Mouse (Mus musculus): ENCODE data around the gene Gorasp2. TPM values are rescaled to one million over a fixed set of nuclear protein-coding genes. Genes with fewer than 3 reads are reported as not detected.

The Gorasp2 gene
- total RNA-seq, 4 experiments from 2014 or later = 112 to 131 (median 121) TPM

DNA sequence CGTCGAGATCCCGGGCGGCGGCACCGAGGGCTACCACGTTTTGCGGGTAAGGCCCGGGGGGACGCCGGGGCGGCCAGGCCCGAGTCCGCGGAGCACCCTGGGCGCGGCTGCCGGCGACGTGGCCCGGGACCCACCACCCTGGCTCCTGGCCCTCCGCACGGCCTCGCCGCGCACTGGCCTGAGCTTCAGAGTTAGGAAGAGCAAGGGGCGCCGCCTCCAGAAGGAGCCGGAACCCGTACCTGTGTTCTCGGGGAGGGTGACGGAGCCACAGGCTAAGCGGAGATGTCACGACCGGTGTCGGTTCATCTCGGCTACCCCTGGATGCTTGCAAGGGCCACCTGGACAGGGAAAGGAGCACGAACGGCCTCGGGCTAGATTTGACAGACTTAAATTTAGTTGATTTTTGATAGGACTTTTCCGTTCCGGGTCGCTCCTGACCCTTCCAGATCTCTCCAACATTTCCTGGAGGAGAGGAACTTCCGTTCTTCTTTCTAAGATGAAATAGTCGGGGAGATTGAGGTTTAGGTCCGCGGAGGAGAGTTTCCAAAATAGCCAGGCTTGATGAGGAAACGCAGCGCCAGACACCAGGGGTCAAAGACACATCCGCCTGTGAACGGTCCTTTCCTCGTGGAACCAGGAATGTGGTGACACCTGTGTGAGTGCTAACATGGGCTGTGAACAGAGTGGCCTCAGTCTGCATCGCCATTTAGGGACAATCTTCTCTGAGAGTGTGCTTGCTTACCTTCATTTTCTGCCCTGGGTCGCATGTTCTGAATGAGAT, 529 bp downstream of the Gorasp2 start, which contains the start of gene Gm26558:
Gm26558 (minus strand) TSS at position 394 of the 781 bp plus-strand sequence.
- DNase-seq = peak; percentile 40

DNA sequence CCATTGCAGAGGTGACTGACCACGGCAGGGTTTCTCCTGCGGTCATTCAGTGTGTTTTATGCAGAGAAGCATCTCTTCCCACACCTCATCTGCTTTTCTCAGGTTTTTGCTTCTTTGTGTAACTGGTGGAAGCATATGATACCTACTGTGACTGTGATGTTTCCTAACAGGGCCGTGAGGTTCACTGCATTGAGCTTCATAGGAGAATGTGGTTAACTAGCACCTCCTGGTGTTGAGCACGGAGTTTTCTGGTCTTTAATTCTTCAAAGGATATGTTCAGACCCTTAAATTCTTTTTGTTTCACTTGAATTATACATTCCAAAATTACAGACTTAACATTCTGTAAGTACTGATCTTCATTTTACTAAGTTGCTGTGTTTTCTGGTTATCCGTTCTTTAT, 2.4 kb downstream of the Gorasp2 start:
- DNase-seq = no peak

DNA sequence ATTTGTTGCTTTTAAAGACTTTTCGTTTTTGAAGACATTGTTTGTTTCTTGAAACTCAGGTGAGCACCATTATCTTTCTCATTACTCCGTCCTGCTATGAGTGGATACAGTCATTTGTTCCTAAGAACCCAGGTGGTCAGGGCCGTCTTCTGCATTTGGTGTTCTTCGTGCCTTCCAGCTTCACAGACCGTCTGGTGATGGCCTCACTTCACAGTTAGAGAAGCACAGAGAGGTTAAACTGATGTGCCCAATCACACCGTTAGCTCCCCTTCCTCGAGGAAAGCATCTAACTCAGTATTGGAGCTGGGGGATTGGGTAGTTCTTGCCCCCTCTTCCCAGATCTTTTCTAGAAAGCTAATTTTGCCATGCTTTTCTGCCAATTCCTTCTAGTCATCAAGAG, 5.6 kb downstream of the Gorasp2 start:
- no peak for DNase-seq

DNA sequence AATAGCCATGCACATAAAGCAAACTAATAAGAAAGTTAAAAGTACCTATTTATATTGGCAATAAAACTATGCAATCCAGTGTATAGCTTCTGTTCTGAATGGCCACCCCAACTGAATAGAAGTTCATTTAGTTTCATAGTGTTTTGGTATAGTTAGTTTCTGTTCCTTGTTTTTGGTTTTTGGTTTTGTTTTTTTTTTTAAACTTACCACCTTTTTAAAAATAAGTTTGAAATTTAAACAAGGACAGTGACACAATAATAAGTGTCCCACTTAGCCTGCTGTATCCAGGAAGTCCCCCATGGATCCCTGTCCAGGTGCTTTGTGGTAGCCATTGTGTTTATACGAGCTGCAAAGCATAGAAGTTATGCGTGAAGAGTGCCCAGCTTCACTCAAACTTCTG, 7.9 kb downstream of the Gorasp2 start:
- DNase-seq = no peak

DNA sequence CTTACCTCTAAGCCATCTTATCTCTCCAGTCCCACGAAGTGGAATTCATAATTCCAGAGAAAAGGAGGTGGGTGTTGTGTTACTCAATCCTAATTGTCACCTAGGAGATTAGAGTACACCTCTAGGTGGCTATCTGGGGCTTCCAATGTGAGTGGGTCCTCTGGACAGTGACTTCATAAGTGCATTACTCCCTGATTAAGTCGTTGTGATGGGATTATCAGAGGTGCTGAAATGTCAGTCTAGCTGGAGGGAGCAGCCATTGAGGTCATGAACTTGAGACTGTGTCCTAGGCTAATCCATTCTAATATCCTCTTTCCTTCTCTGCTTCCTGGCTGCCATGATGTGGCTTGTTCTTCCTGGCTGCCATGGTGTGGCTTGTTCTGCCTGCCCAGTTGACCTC, 8.5 kb downstream of the Gorasp2 start:
- DNase-seq = no peak

DNA sequence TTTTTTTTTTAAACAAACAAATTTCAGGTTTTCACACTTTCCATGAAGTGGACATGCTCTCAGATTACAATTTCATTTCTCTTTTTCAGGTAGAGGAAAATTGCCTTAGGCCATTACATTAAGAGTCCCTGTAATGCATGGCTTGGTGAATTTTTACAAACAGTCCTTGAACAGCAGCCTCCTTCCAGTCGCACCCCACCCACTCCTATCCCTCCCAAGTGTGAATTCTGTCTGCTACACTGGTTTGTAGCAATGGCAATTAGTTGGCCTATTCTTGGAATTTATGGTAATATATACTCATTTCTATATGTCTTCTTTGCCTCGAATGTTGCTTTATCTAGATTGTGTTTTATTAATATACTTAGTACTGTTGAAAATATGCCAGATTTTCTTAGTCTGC, 11.1 kb downstream of the Gorasp2 start:
- no peak for DNase-seq

DNA sequence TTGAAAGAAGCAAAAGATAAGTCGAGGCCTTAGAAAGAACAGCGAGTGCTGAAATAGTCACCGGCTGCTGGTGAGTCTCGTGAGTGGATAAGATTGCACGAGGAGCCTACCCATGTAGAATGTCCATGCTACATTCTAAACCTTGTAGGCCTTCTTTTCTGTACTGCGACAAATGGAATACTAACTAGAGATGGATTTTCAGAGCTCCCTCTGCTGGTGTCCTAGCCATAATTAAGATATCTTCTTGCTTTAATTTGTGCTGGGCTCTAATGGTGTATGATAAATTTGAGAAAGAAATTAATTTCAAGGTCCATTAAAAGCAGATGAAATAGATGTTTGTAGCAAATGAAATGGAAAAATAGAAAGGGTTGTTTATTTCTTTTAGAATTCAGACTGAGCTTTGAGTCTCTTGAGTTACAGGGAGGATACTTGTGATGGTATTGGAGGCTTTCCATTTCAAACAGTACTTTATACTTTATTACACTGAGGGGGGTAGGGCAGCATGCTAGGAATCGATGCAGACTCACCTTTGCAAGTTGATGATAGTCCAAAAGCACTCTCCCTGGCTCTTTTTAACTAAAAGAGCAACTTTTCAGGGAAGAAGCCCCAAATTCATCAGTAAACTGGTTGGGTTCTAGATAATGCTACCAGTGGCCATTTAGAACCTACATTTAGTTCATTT, 12.2 kb downstream of the Gorasp2 start:
- DNase-seq = no peak

DNA sequence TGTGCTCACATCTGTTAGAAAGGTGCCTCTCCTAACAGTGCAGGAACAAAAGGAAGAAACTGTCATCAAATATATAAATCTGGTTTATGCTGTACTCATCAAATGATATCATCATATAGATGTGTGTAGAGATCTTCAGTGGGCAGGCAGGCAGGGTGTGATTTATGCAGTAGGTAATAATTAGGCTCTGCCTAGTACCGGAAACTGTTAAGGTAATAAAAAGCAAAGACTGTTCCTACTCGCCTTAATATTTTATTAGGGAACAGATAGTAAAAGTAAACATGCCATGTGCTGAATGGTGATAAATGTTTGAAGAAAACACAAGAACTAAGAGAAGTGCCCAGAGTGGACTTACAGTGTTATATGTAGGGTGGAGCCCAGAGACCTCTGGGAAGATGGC, 20.9 kb downstream of the Gorasp2 start:
- no peak for DNase-seq

DNA sequence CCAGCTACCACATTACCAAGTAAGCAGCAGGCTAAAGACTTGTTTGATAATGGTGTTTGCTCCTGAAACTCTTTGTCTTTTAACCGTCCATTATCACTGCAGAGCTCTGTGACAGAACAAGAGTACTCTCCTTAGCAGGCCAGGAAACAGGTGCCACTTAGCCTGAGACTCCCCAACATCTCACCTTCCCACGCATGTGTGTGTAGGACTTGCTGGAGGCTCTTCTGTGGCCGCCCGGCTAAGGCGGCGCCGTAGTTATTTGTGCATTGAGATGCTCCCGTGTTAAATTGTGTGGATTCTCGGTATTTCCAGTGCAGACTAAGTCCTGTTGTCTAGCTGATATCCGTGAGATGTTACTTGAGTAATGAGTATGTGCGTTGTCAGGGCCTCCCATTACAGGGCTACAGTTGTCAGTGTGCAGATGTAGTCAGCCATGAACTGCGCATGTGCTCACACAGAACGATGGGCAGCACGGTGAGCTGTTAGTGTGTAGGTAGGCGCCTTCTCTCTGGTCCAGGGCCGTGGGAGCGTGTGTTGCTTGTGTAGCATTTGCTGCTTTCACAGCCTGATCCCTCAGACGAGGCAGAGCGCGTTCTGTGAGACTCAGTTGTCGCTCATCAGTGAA, 27.2 kb downstream of the Gorasp2 start:
- no peak for DNase-seq

DNA sequence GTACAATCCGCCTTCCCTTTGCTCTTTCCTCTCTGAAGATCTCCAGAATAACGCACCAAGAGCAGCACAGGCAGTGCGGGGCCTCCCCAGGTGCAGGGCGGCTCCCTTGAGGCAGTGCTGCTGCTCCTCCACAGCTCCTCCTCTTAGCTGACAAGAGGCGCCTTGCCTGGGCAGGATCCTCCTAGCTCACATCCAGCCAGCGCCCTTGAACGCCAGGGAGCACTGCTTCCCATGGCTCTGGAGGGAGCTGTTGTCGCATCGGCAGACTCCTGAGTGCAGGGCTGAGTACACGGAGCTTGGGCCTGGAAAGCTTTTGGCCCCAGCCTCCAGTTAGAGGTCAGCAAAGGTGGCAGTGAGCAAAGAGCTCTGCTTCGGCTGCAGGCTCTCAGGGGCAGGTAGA, 28.8 kb downstream of the Gorasp2 start:
- DNase-seq = no peak

DNA sequence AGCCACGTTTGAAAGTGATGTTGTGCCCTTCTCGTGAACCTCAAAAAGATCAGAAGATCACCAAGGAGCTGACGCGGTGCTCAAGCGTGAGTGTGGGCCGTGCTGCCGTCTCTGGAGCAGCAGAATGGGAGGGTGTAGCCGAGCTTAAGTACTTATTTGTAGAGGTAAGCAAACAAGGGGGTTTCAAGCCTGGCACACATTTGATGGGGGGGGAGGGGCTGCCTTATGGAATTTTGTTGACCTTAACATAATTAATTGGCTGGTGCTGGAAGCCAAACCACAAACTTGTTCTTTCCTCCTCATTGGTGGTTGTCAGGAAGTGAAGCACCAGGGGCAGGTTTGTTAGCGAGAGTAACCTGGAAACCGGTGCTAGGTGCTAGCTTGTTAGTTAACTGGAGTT, 34.3 kb downstream of the Gorasp2 start:
- DNase-seq = no peak

DNA sequence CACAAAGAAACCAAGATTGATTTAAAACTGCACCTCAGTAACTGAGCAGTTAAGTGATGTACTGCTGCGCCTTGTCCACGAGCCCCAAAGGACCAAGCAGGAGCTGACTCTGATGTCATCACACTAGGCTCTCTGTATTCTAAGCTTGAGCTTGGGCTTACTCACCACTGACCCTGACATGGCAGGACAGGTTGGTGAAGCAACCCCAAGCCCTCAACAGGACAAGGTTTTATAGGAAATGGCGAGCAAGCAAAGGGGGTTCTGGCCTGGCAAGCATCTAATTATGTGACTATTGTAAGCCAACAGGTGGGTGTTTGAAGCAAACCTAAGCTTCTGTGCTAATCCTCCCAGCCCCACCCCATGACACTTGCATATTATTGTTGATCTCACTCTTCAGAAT, 39.5 kb downstream of the Gorasp2 start:
- peak; percentile 32 for DNase-seq

DNA sequence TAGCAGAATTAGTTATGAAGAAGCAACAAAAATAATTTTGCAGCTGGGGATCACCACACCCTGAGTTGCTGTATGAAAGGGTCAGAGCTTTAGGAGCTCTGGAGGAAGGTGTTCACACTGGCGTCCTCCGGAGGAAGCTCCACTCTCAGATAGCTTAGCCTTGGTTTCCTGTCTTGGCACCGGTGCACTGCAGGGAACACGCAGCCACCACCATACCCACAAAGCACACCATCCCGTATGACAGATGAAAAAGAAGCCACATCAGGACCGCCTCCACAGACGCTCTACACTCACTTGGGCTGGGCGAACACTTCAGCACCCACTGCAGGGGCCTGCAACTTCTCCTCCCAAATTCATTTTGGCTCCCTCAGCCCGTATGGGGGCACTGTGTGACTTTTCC, 40.2 kb downstream of the Gorasp2 start:
- DNase-seq = no peak

DNA sequence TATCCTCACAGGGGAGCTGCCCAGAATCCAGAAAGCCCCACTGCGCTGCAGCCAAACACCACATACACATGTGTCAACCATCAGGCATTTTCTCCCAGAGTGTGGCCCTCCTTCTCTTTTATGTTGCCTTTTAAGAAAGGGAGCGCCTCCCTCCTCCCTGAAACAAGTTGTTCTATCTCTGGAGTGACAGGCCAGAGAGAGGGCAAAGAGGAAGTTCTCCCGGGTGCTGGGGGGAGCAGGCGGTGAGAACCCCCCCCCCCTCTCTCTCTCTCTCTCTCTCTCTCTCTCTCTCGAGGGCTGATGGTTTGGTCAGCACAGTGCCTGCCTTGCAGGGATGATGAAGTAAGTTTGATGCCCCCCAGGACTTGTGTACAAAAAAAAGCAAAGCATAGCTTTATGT, 41.0 kb downstream of the Gorasp2 start:
- no peak for DNase-seq

DNA sequence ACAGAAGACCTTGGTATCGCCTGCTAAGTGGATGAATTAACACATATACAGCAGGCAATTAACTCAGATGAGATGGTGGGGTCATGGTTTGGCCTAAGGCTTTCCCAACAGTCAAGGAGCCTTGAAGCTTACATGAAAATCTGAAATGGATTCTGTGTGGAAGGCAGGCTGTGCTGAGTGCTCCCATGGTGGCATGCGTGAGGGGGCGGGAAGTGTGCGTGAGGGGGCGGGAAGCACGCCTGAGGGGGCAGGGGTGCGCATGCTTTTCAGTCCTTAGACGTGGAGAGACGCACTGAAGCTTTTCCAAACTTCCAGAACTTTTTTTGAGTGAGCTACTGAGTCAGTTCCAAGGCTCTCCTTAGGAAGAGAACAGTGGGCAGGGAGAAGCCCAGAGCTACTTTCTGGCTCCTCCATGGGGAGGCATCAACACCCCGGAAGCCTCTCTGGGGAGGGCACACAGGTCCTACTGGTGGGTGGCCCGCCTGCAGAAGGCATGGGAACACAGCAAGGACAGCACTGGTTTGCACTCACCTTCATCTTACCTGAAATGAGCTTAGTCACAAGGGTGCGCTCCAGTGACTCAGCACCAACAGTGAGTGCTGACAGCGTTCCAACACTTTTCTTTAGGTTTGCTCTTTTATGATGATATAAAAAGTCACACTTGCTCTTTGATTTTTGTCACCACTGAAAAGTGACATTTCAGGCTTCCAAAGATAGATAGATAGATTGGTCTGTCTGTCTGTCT, 47.8 kb downstream of the Gorasp2 start:
- no peak for DNase-seq

DNA sequence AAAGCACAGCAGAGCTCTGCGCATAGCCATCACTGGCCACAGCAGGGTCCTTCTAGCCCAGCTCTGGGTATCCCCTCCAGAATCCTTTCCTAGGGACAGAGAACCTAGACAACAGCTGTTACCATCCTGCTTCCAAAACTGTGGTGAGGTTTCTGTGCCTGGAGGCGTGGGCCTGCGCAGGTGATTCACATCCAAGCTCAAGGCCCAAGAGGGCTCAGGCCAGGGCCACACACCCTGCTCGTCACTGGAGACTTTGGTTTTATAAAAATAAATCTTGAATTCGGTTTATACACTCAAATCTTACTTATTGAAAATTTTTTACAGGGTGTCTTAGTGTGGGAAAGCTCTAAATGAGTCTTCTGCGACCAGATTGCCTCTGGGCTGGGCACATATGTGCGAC, 48.9 kb downstream of the Gorasp2 start:
- no peak for DNase-seq

DNA sequence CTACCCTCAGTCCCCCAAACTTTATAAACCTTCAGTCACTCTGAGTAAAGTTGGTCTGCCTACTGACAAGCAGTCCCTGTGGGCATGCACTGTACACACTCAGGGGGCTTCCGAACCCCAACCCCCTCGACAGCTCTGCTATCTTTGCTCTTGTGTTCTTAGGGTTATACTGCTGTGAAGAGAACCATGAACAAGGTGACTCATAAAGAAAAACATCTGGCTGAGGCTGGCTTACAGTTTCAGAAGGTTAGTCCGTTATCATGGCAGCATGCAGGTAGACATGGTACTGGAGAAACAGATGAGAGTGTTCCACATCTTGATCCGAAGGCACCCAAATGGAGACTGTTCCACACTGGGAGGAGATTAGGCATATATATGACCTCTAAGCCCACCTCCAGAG, 49.5 kb downstream of the Gorasp2 start:
- no peak for DNase-seq

DNA sequence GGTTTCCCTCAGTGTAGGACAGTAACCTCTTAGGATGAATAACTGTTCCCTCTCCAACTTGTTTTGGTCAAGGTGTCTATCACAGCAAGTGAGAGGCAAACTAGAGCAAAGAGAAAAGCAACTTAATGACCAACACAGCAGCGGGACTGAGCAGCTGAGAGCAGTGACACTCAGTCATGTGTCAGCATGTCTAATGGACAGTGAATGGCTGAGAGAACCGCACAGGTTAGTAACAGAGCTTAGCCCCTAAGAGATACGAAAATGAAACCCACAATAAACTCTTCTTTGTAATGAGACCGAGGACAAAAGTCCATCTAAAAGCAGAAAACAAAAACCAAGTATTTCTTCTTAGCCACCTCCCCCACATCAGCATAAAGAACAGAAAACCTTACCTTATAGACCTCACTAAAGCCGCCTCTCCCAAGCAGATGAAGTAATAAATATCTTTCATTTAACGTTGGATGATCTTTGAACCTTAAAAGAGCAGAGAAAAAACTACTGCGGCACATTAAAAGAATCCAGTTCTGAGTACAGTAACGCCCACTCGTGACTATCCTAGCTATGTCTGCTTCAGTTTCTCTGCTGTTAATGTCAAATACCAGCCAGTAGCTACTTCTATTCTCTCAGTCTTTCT, 62.4 kb downstream of the Gorasp2 start:
- DNase-seq = no peak

DNA sequence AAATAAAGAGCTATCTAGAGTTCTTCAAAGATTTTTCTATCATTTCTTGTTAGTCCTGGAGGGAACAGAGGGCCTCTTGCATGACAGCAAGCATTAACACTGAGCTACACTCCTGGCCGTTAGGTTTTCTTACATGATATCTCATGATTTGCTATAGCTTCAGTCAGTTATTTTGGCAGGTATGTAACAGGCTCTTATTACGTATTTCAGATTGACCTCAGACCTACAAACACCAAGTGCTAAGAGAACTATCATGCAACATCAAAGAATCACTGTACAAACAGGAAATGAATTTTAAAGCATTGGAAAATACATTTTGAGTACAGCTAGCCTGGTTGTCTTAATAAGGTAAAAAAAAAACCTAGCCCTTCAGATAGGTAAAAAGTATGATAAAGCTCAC, 65.7 kb downstream of the Gorasp2 start:
- no peak for DNase-seq

DNA sequence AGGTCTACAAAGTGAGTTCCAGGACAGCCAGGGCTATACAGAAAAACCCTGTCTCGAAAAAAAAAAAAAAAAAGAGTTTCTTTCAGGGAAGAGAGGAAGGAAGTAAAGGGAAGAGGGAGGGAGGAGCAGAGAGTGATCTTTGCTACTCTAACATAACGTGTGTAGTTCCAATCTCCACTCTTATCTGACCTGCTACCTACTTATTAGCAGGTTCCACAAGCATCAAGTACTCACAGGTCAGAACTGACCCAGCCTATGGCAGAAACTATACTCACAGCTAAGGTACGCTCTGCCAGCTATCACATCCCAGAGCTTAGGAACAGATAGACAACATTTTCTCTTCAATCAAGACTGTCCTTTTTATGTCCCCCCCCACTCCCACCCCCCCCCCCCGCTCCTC, 74.2 kb downstream of the Gorasp2 start:
- no peak for DNase-seq

DNA sequence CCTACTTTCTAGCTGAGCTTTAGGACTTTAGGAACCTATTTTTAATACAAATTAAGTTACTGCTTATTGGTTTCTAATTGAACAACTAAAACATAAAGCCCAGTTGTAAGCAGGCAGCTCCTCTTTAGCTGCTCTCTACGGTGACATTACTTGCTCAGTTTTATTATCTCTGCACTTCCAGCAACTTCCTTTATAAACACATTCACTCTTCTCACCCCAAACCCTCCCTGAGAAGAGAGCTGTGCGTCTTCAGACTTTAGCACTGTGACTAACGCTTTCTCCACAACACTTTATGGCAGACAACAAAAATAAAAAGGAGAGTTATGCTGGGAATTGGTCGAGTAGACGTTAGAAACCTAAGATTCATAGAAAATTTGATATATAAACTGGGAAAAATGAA, 74.6 kb downstream of the Gorasp2 start:
- no peak for DNase-seq

DNA sequence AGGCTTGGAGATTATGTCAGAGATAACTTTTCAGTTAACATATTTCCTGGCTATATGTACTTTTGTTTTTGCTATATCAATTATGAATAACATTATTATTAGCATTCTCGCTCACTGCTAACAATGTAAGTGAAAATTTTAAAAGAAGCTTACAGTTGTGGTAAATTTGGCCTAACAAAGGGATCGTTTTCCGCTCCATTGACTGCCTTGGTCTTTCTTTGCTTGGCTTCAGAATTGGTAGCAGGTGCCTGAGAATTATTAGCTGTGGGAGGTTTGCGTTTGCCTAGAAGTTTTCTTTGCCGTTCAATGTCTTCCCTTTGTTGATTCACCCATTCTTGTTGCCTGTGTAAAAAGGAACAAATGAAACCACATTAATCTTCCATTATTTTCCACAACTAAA, 80.5 kb downstream of the Gorasp2 start:
- DNase-seq = no peak

DNA sequence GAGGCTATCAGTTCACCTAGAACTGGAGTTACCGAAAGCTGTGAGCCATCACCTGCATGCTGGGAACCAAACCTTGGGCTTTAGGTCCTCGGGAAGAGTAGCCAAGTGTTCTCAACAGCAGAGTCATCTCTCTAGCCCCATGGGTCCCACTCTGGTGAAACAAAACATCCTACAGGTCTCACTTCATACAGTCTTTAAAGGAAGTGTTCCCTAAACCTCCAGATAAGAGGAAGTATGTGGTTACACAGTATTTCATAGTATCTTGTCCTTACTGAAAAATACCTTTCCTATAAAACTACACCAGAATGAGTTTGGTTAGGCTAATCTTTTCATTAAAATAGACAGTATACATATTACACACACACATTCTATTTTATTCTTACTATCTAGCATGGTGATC, 81.2 kb downstream of the Gorasp2 start:
- no peak for DNase-seq
